Mouse (Mus musculus) heart, postnatal 0 days (tissue): ENCODE results near the gene Igdcc4.

Experiments
- CTCF ChIP-seq: IDR thresholded peaks from 2 replicates; pipeline ENCODE4 v1.5.1; 2016; ENCODE audit warnings: antibody characterized with exemption, control low read depth, low read depth
- EP300 ChIP-seq: IDR thresholded peaks from 2 replicates; pipeline ENCODE4 v1.6.1; 2016; ENCODE audit warnings: antibody characterized with exemption, low read depth

DNA sequence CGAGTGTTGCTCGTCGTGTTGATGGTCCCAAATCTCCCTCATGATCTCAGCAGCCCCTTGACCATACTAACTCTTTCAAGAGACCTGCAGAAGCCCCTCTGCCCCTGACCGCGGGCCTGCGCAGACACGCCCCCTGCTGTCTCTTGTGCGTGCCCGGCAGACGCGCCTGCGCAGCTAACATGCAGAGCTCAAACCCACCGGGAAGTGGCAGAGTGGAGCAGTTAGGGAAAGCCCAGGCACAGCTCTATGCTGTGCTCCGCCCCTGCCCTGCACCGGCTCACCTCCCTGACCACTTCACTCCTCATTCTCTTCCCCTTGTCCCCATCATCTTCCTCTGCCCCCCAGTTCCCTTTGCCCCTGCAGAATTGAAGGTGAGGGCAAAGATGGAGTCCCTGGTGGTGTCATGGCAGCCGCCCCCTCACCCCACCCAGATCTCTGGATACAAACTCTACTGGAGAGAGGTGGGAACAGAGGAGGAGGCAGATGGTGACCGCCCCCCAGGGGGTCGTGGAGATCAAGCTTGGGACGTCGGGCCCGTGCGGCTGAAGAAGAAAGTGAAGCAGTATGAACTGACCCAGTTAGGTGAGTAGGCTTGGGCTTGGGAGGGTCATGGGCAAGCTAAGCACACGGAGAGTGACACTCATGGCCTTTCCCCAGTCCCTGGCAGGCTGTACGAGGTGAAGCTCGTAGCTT, 27.0 kb downstream of the Igdcc4 start:
- TF ChIP-seq CTCF, result peak; percentile 50
- TF ChIP-seq EP300, result no peak
